Mouse (Mus musculus) kidney, adult 2 months (tissue): ENCODE measurements around the gene Tnfrsf13c.

Experiments
- CTCF ChIP-seq: fragments of 200-500 bp; conservative IDR thresholded peaks from 2 replicates; pipeline ENCODE4 v1.5.1; 2011; ENCODE audit warnings: low read depth, mild to moderate bottlenecking, control low read depth, low read length, moderate library complexity, mixed read lengths; ENCODE audit not compliant: insufficient read depth, insufficient read length
- POLR2A ChIP-seq: fragments of 200-500 bp; IDR thresholded peaks from one replicate; pipeline ENCODE4 v1.6.1; 2011; ENCODE audit warnings: low read depth, low read length, control low read depth

DNA sequence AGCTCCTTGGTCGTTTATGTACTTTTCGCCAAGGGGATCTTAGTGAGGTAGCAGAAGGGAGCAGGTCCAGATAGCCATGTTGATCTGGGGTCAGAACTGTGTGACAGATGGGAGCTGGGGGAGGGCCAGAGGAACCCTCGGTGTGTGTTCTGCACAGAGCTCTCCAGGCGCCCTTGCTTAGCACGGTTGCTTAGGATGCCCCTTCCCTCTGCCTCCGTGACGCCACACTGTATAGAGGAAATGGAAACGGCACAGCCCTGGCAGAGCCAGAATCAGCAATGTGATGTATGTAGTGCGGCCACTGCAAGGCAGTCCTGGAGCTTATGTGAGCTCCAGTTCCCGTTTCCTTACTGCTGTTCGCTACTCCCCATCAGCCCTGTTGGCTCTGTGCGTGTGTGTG is 27.9 kb downstream of the Tnfrsf13c start:
- no peak for TF ChIP-seq CTCF
- no peak for TF ChIP-seq POLR2A
